Mouse (Mus musculus) lung, postnatal 10 days (tissue): ENCODE measurements at regions not wholly inside any gene's neighbourhood (a gene's known extent, or its start where the extent isn't known, plus 50 kb on each side); places are given as distances from the start of the nearest gene placed in this dataset.

Experiments
- DNase-seq: peaks from one replicate; pipeline ENCODE4 v3.0.0; 2021

- peak; percentile 8 for DNase-seq
Observed at GRCm38 (mm10) chr12:119027701-119028100, 61.5 kb upstream of the Abcb5 start.

DNA sequence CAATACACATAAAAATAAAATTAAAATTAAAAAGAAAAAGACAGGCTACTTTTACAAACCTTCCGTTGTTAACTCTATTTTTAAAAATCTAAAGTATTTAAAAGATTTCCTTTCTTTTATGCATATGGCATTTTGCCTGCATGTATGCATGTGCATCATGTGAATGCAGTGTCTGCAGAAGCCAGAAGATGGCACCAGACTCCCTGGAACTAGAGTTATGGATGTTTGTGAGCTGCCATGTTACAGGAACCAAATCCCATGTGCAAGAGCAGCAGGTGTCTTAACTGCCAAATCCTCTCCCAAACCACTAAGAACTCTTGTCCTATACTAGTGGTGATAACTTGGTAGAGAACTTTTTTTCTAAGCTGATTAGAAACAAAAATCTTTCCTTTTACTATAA lies 60.1 kb upstream of the Abcb5 start:
- DNase-seq: peak; percentile 57

- DNase-seq: no peak
Observed at GRCm38 (mm10) chr12:119024063-119024462, 57.8 kb upstream of the Abcb5 start.
